Mouse (Mus musculus): Measurements from ENCODE around the gene Pip5k1a.
"Not testable (repeated sequence)": the region's sequence is repeated elsewhere in the genome, so short reads cannot be mapped to it uniquely, and the experiment has no call there.

Gene Pip5k1a

DNA sequence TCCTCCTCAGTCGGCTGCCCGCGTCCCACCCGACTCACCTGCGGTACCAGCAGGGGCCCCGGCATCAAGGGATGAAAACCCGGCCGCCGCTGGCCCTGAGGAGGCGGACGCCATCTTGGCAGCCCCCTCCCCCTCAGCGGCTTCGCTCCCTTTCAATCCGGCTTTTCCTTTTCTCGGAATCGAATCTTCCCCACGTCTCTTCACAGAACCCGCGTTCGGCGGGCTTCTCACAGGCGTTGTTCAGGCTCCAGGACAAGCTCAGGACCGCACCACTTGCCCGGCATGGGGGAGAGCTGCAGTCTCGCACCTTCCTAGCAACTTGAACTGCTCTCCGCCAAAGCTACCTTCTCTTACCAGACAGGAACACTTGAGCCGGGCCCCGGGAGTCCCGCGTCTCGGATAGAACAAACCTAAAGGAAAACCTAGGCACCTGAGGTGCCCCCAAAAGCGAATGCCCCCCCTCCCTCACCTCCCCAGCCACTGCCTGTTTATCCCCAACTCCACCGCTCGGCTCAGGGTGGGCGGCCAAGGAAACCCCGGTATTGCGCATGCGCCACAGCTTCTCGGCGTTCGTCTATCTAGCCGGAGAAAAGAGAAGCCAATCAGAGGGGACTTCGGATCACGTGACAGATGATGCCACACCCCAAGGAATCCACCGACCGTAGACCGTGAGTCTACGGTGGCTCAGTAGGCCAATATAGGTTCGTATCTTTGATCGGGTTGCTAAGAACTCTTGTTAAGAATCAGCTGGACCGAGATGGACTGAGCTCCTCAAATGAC is at the start of gene Pip5k1a:
Gene Pip5k1a, minus strand, starts transcription at position 593 of the 780 bp plus-strand sequence.
- in situ Hi-C loops (cut with MboI; ENCODE audit: low pct_unique_long_range_greater_than_20kb in 1 of 2, low sequenced_read_pairs in 2 of 2, unreplicated experiment in 1 of 2), result no loop called here

DNA sequence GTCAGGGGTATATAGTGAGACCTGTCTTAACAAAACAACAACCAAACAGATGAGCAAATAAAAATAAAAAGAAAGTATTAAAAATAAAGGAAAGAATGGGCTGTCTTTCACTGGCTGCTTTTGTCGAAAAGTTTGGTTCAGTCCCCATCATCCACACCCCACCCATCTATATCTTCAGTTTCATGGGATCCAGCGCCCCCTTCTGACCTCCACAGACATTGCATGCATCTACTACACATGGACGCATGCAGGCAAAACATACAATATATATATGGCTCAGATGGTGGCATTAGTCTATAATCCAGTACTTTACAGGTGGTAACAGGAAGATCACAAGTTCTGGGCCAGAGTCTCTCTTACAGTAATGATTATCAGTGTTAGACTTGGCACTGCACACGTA is 47.1 kb upstream of the Pip5k1a start:
- in situ Hi-C loops (cut with MboI; ENCODE audit: low pct_unique_long_range_greater_than_20kb in 1 of 2, low sequenced_read_pairs in 2 of 2, unreplicated experiment in 1 of 2), result no loop called here

- in situ Hi-C loops (cut with MboI; ENCODE audit: low pct_unique_long_range_greater_than_20kb in 1 of 2, low sequenced_read_pairs in 2 of 2, unreplicated experiment in 1 of 2), result no loop called here
These were observed 41.2 kb upstream of the Pip5k1a start for GRCm38 (mm10) chr3:95147924-95148323.

DNA sequence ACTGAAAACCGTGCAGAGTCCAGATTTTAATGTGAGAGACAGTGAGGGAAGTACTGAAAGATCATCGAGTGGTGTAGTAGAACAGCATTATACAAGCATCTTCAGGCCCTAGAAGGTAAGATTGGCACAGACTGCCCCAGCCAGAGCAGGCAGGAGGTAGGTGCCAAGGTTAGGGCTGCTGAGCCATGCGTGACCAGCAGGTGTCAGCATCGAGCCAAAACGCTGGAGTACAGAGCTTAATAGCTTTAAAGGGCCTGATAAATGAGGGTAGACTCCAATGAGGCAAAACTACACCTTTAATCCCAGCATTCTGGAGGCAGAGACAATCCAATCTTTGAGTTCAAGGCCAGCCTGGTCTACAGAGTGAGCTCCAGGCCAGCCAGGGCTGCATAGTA is 35.9 kb upstream of the Pip5k1a start:
- in situ Hi-C loops (cut with MboI; ENCODE audit: low pct_unique_long_range_greater_than_20kb in 1 of 2, low sequenced_read_pairs in 2 of 2, unreplicated experiment in 1 of 2), result no loop called here

DNA sequence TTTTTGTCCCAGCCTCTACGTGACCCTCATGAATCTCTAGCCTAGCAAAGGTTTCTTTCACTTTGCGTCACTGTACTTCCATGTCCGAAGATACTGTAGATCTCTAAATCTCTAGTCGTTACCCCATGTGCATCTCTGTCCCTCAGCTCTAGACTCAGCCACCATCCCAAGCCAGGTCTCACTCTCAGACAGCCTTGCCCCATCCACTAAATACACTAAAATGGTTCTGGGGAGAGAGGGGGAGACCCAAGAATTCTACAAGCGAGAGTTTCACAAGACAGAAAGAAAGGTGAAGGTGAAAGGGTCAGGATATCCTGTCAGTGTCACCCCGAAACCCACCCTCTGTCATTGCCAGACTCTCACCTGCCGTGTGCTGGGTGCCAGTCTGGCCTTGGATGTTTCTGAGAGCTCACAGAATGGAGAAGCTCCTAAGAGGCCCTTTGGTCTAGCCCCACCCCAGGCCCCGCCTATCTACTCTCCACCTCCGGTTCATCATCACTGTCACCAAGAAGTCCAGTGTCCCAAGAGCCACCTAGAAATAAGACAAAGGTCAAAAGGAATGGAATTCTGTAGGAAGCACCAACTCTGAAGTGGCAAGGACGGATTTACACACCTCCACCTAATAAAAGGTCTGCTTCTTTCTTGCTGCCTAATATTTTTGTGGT is 35.4 kb upstream of the Pip5k1a start, which contains the start of gene Tnfaip8l2:
Gene Tnfaip8l2, minus strand, starts transcription at position 409 of the 665 bp plus-strand sequence.
- in situ Hi-C loops (cut with MboI; ENCODE audit: low pct_unique_long_range_greater_than_20kb in 1 of 2, low sequenced_read_pairs in 2 of 2, unreplicated experiment in 1 of 2), result no loop called here

- in situ Hi-C loops (cut with MboI; ENCODE audit: low pct_unique_long_range_greater_than_20kb in 1 of 2, low sequenced_read_pairs in 2 of 2, unreplicated experiment in 1 of 2), result no loop called here
These were observed 34.7 kb upstream of the Pip5k1a start for GRCm38 (mm10) chr3:95141474-95141873.

DNA sequence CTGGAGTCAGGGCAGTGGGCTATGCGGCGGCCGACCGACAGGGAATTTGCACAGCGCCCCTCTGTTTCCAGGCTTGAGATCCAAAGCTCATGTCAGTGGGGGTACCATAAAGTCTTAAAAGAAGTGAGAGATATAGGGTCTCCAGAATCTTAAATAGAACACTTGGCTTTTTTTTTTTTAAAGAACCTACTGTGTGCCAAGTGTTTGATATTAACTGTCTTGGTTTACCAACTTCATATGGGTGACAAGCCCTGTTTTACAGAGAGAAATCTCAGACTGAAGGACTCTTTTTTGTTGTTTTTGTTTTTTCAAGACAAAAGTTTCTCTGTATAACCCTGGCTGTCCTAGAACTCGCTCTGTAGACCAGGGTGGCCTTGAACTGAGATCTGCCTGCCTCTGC is 34.1 kb upstream of the Pip5k1a start:
- in situ Hi-C loops (cut with MboI; ENCODE audit: low pct_unique_long_range_greater_than_20kb in 1 of 2, low sequenced_read_pairs in 2 of 2, unreplicated experiment in 1 of 2), result no loop called here

- in situ Hi-C loops (cut with MboI; ENCODE audit: low pct_unique_long_range_greater_than_20kb in 1 of 2, low sequenced_read_pairs in 2 of 2, unreplicated experiment in 1 of 2), result no loop called here
These were observed 33.5 kb upstream of the Pip5k1a start for GRCm38 (mm10) chr3:95140289-95140595.

GRCm38 (mm10) chr3:95139586-95140288 is 33.0 kb upstream of the Pip5k1a start:
- in situ Hi-C loops (cut with MboI; ENCODE audit: low pct_unique_long_range_greater_than_20kb in 1 of 2, low sequenced_read_pairs in 2 of 2, unreplicated experiment in 1 of 2), result no loop called here

GRCm38 (mm10) chr3:95136336-95136735 is 29.6 kb upstream of the Pip5k1a start:
- in situ Hi-C loops (cut with MboI; ENCODE audit: low pct_unique_long_range_greater_than_20kb in 1 of 2, low sequenced_read_pairs in 2 of 2, unreplicated experiment in 1 of 2), result no loop called here

GRCm38 (mm10) chr3:95135433-95136052 is 28.8 kb upstream of the Pip5k1a start:
- in situ Hi-C loops (cut with MboI; ENCODE audit: low pct_unique_long_range_greater_than_20kb in 1 of 2, low sequenced_read_pairs in 2 of 2, unreplicated experiment in 1 of 2), result no loop called here

DNA sequence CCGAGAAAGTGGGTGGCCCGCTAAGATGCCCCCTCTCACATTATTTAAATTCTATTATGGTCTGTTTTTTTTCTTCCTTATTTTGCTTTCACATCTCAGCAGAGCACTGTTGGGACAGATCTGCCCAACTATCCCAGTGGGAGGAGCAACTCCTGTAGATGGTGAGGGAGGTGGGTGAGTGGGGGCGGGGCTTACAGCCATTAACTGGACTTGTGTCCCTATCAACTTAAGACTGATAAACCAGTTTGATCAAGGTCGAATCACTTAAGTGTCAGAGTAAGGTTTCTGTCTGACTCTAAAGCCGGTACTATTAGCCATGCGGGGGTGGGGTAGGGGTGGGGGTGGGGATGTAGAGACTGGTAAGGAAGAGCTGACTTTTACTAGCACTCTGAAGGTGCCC is 28.3 kb upstream of the Pip5k1a start:
- in situ Hi-C loops (cut with MboI; ENCODE audit: low pct_unique_long_range_greater_than_20kb in 1 of 2, low sequenced_read_pairs in 2 of 2, unreplicated experiment in 1 of 2), result no loop called here

- in situ Hi-C loops (cut with MboI; ENCODE audit: low pct_unique_long_range_greater_than_20kb in 1 of 2, low sequenced_read_pairs in 2 of 2, unreplicated experiment in 1 of 2), result not testable (repeated sequence)
These were observed 27.4 kb upstream of the Pip5k1a start for GRCm38 (mm10) chr3:95134133-95134532.

DNA sequence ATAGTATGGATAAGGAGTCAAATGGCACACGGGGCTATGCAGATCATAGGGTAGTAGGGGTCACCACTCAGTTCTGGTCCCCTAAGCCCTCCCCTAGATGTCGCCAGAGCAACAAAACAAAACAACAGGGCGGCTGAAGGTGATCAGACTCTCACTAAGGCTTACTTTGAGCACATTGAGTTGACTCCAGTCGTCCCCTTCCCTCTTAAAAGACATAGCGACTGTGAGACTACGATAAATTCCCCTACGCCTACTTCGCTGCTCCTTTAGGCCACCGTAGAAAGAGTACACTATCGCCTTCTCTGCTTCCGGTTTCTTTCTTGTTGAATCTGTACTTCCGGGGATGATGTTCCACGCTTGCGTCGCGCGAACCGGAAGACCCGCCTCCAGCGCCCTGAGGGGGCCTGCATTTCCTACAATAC is 27.0 kb upstream of the Pip5k1a start, which contains the start of the genes Scnm1 and Lysmd1:
Gene Scnm1, minus strand, starts transcription at position 332 of the 422 bp plus-strand sequence.
Gene Lysmd1, plus strand, starts transcription at position 409 of the 422 bp plus-strand sequence.
- in situ Hi-C loops (cut with MboI; ENCODE audit: low pct_unique_long_range_greater_than_20kb in 1 of 2, low sequenced_read_pairs in 2 of 2, unreplicated experiment in 1 of 2), result no loop called here

GRCm38 (mm10) chr3:95133176-95133575 is 26.4 kb upstream of the Pip5k1a start:
- in situ Hi-C loops (cut with MboI; ENCODE audit: low pct_unique_long_range_greater_than_20kb in 1 of 2, low sequenced_read_pairs in 2 of 2, unreplicated experiment in 1 of 2), result no loop called here

- in situ Hi-C loops (cut with MboI; ENCODE audit: low pct_unique_long_range_greater_than_20kb in 1 of 2, low sequenced_read_pairs in 2 of 2, unreplicated experiment in 1 of 2), result not testable (repeated sequence)
These were observed 25.7 kb upstream of the Pip5k1a start for GRCm38 (mm10) chr3:95132389-95132788.

GRCm38 (mm10) chr3:95130081-95130480 is 23.4 kb upstream of the Pip5k1a start:
- in situ Hi-C loops (cut with MboI; ENCODE audit: low pct_unique_long_range_greater_than_20kb in 1 of 2, low sequenced_read_pairs in 2 of 2, unreplicated experiment in 1 of 2), result no loop called here

DNA sequence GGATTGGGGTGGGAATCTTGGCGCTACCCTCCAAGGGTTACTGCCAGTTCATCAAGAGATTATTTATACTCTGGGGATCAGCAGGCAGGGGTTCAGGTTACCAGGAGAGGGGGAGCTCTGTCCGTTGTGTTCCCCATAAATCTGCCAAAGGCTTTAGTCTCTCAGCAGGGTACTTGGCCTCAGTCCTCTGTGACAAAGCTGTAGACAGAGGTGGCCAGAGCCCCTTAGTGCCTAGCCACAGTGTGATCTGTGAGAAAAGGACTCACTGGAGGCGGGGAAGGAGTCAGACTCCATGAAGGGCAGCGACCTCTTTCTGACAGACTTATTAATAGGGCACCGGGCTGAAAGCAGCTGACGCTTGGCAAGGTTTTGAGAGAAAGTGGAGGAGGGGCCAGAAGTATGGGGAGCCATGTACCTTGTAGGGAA is 22.5 kb upstream of the Pip5k1a start:
- in situ Hi-C loops (cut with MboI; ENCODE audit: low pct_unique_long_range_greater_than_20kb in 1 of 2, low sequenced_read_pairs in 2 of 2, unreplicated experiment in 1 of 2), result no loop called here

GRCm38 (mm10) chr3:95124972-95125371 is 18.2 kb upstream of the Pip5k1a start:
- in situ Hi-C loops (cut with MboI; ENCODE audit: low pct_unique_long_range_greater_than_20kb in 1 of 2, low sequenced_read_pairs in 2 of 2, unreplicated experiment in 1 of 2), result no loop called here
